Mouse (Mus musculus): ENCODE data around the gene Nupr1. TPM values are rescaled to one million over a fixed set of nuclear protein-coding genes. Genes with fewer than 3 reads are reported as not detected.

Nupr1 gene
- polyA plus RNA-seq, 1 experiment from 2014 or later, result 3.1 TPM

- no peak overlapping the region for H3K27ac ChIP-seq (ENCODE audit: poor library complexity, severe bottlenecking)
- no peak overlapping the region for H3K4me2 ChIP-seq
- no peak for ATAC-seq (ENCODE audit: insufficient number of reproducible peaks, low FRiP score)
- no peak overlapping the region for H3K9ac ChIP-seq
- no peaks in the 10 kb centered on the region for H3K36me3 ChIP-seq
- WGBS, result 54% methylated on average over 6 of the region's 6 CpGs
- no peaks in the 10 kb centered on the region for H3K4me1 ChIP-seq (replicated peaks)
- H3K27me3 ChIP-seq (replicated peaks), result peaks cover 33% of the 10 kb centered on the region
- no peaks in the 10 kb centered on the region for H3K9me3 ChIP-seq (replicated peaks)
- H3K4me3 ChIP-seq, result no peak overlapping the region
Measured at GRCm38 (mm10) chr7:126596414-126596813, 34.2 kb downstream of the Nupr1 start.

- no peaks in the 10 kb centered on the region for H3K9me3 ChIP-seq (replicated peaks)
- no peaks in the 10 kb centered on the region for H3K36me3 ChIP-seq
- no peak overlapping the region for H3K27ac ChIP-seq (ENCODE audit: poor library complexity, severe bottlenecking)
- H3K4me2 ChIP-seq, result no peak overlapping the region
- no peaks in the 10 kb centered on the region for H3K4me1 ChIP-seq (replicated peaks)
- no peak overlapping the region for H3K9ac ChIP-seq
- no peak for ATAC-seq (ENCODE audit: insufficient number of reproducible peaks, low FRiP score)
- peaks cover 33% of the 10 kb centered on the region for H3K27me3 ChIP-seq (replicated peaks)
- 71% methylated on average over 5 of the region's 5 CpGs for WGBS
- no peak overlapping the region for H3K4me3 ChIP-seq
Measured at GRCm38 (mm10) chr7:126595890-126596289, 34.8 kb downstream of the Nupr1 start.

GRCm38 (mm10) chr7:126594862-126595561 lies 35.6 kb downstream of the Nupr1 start, which contains the start of gene Il27:
Gene Il27, minus strand, starts transcription at chr7:126594941.
- 71% methylated on average over 11 of the region's 11 CpGs for WGBS
- no peak for ATAC-seq (ENCODE audit: insufficient number of reproducible peaks, low FRiP score)

GRCm38 (mm10) chr7:126587779-126588178 lies 42.9 kb downstream of the Nupr1 start:
- no peaks in the 10 kb centered on the region for H3K9me3 ChIP-seq (replicated peaks)
- H3K4me1 ChIP-seq (replicated peaks), result peaks cover 6% of the 10 kb centered on the region; the same call in 1 of the 2 replicates
- H3K36me3 ChIP-seq, result no peaks in the 10 kb centered on the region
- WGBS, result 5% methylated on average over 16 of the region's 16 CpGs
- ATAC-seq (ENCODE audit: insufficient number of reproducible peaks, low FRiP score), result 0 out of 2 replicates have a peak, but pooled peaks have one; percentile 33
- peak overlapping the region; percentile 54 for H3K4me2 ChIP-seq
- H3K27me3 ChIP-seq (replicated peaks), result peaks cover 31% of the 10 kb centered on the region
- H3K27ac ChIP-seq (ENCODE audit: poor library complexity, severe bottlenecking), result no peak overlapping the region
- H3K4me3 ChIP-seq, result peak overlapping the region; percentile 13; the same call in 1 of the 2 replicates
- H3K9ac ChIP-seq, result peak overlapping the region; percentile 28; the same call in 1 of the 2 replicates

More at GRCm38 (mm10) chr7:126594862-126595561, 35.6 kb downstream of the Nupr1 start, which contains the start of gene Il27:
- Histone ChIP-seq H3K9ac (no peak within 1 kb of the TSS), H3K9me3 (replicated peaks) (no peaks in the 10 kb centered on the region), H3K4me2 (no peak within 1 kb of the TSS), H3K27ac (ENCODE audit: poor library complexity, severe bottlenecking) (no peak within 1 kb of the TSS), H3K4me3 (no peak within 1 kb of the TSS), H3K36me3 (no peaks in the 10 kb centered on the region), H3K27me3 (replicated peaks) (peaks cover 33% of the 10 kb centered on the region), H3K4me1 (replicated peaks) (no peaks in the 10 kb centered on the region)

- H3K9ac ChIP-seq, result peak overlapping the region; percentile 16; the same call in 1 of the 2 replicates
- no peak overlapping the region for H3K4me3 ChIP-seq
- peaks cover 22% of the 10 kb centered on the region for H3K27me3 ChIP-seq (replicated peaks)
- WGBS, result 57% methylated on average over 8 of the region's 8 CpGs
- H3K9me3 ChIP-seq (replicated peaks), result no peaks in the 10 kb centered on the region
- peaks cover 8% of the 10 kb centered on the region for H3K4me1 ChIP-seq (replicated peaks)
- H3K36me3 ChIP-seq, result no peaks in the 10 kb centered on the region
- no peak overlapping the region for H3K27ac ChIP-seq (ENCODE audit: poor library complexity, severe bottlenecking)
- no peak for ATAC-seq (ENCODE audit: insufficient number of reproducible peaks, low FRiP score)
- H3K4me2 ChIP-seq, result no peak overlapping the region
Measured at GRCm38 (mm10) chr7:126586839-126587238, 43.8 kb downstream of the Nupr1 start.

DNA sequence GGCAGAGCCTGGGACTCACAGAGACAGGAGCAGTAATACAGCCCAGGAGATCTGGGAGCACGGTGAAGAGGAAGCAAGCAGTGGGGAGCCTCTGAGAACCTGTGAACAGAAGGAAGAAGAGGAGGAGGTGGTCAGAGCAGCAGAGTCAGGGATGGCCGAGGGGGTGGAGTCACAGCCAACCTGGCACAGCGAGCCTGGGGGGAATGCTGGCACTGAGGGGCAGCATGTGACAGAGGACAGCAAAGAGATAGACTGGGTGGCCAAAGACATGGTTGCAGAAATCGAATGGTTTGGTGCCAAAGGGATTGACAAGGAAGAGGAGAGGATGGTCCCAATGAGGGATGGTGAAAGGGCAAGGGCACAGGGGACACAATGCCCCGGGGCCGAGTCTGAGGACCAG lies 44.9 kb downstream of the Nupr1 start, which contains the start of gene Cln3:
Cln3 (minus strand) TSS at position 101 of the 400 bp plus-strand sequence.
- Histone ChIP-seq H3K4me1 (replicated peaks) (peaks cover 10% of the 10 kb centered on the region), H3K9ac (0 out of 2 replicates have a peak within 1 kb of the TSS, but pooled peaks have one; percentile 16), H3K9me3 (replicated peaks) (no peaks in the 10 kb centered on the region), H3K4me2 (no peak within 1 kb of the TSS), H3K36me3 (no peaks in the 10 kb centered on the region), H3K4me3 (no peak within 1 kb of the TSS), H3K27me3 (replicated peaks) (peaks cover 19% of the 10 kb centered on the region), H3K27ac (ENCODE audit: poor library complexity, severe bottlenecking) (no peak within 1 kb of the TSS)
- ATAC-seq (ENCODE audit: insufficient number of reproducible peaks, low FRiP score), result no peak
- 66% methylated on average over 6 of the region's 6 CpGs for WGBS

DNA sequence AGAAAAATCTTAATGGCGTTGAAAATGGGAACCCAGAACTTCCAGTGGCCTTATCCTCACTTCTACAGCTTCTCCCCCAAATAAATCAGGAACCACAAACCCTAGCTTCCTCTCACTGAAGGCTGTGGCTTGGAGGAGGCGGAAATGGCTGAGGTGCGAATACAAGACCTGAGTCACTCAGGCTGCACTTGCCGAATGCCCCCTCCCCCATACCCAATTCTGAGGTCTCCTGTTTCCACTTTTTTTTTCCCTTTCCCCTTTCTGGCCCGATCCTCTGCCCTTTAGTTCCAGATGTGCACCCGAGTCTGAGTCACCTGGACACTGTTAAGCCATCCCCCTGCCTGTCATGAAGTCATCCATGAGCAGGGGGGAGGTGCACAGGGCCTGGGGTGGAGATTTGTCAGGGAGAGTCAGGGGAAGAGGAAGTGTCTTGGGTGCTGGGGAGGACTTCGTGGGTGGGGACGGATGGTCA lies 46.1 kb downstream of the Nupr1 start, which contains the start of gene Apobr:
Apobr (plus strand) TSS at position 437 of the 472 bp plus-strand sequence.
- 63% methylated on average over 8 of the region's 8 CpGs for WGBS
- no peak for ATAC-seq (ENCODE audit: insufficient number of reproducible peaks, low FRiP score)
- peaks cover 19% of the 10 kb centered on the region for H3K27me3 ChIP-seq (replicated peaks)

GRCm38 (mm10) chr7:126583761-126584160 lies 46.9 kb downstream of the Nupr1 start:
- Histone ChIP-seq H3K27ac (ENCODE audit: poor library complexity, severe bottlenecking) (0 out of 2 replicates have a peak overlapping the region, but pooled peaks have one; percentile 43), H3K9ac (no peak overlapping the region), H3K36me3 (0 out of 2 replicates have a peak, but pooled peaks cover under 1% of the 10 kb centered on the region), H3K27me3 (replicated peaks) (peaks cover 19% of the 10 kb centered on the region), H3K4me1 (replicated peaks) (peaks cover 10% of the 10 kb centered on the region), H3K9me3 (replicated peaks) (no peaks in the 10 kb centered on the region), H3K4me3 (peak overlapping the region; percentile 59), H3K4me2 (peak overlapping the region; percentile 87)
- WGBS, result 50% methylated on average over 6 of the region's 6 CpGs
- no peak for ATAC-seq (ENCODE audit: insufficient number of reproducible peaks, low FRiP score)

More for the DNA sequence above, 46.1 kb downstream of the Nupr1 start, which contains the start of gene Apobr:
- no peak within 1 kb of the TSS for H3K27ac ChIP-seq (ENCODE audit: poor library complexity, severe bottlenecking)
- H3K4me1 ChIP-seq (replicated peaks), result peaks cover 10% of the 10 kb centered on the region
- no peaks in the 10 kb centered on the region for H3K36me3 ChIP-seq
- H3K9ac ChIP-seq, result no peak within 1 kb of the TSS
- 0 out of 2 replicates have a peak within 1 kb of the TSS, but pooled peaks have one; percentile 59 for H3K4me3 ChIP-seq
- peak within 1 kb of the TSS; percentile 87 for H3K4me2 ChIP-seq
- H3K9me3 ChIP-seq (replicated peaks), result no peaks in the 10 kb centered on the region

DNA sequence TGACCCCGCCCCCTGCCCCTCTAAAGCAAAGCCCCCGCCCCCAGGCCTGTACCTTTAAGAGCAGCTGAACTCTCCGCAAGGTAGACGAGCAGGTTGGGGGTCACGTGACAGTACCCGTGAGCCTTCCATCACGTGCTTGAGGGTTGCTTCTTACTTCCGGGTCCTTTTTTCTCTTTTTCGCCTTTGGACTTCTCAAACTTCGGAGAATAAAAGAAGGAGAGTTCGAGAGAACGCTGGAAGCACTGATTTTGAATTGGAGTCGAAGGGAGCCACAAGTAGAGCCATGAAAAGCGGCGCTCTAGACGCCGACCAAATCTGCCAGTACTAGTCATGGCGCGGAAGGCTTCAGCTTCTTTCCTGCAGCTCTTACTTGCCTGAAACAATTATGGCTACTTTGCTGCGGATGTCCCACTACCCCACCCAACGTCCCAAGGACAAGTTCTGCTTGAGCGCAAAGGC lies 47.4 kb downstream of the Nupr1 start:
- peaks cover 19% of the 10 kb centered on the region for H3K27me3 ChIP-seq (replicated peaks)
- 1% methylated on average over 22 of the region's 22 CpGs for WGBS
- peak overlapping the region; percentile 43; the same call in 1 of the 2 replicates for H3K27ac ChIP-seq (ENCODE audit: poor library complexity, severe bottlenecking)
- peaks cover 10% of the 10 kb centered on the region for H3K4me1 ChIP-seq (replicated peaks)
- H3K9me3 ChIP-seq (replicated peaks), result no peaks in the 10 kb centered on the region
- peak overlapping the region; percentile 68 for H3K9ac ChIP-seq
- H3K4me2 ChIP-seq, result peak overlapping the region; percentile 87
- peak overlapping the region; percentile 59 for H3K4me3 ChIP-seq
- peaks cover 5% of the 10 kb centered on the region for H3K36me3 ChIP-seq
- peak; percentile 91 for ATAC-seq (ENCODE audit: insufficient number of reproducible peaks, low FRiP score)

DNA sequence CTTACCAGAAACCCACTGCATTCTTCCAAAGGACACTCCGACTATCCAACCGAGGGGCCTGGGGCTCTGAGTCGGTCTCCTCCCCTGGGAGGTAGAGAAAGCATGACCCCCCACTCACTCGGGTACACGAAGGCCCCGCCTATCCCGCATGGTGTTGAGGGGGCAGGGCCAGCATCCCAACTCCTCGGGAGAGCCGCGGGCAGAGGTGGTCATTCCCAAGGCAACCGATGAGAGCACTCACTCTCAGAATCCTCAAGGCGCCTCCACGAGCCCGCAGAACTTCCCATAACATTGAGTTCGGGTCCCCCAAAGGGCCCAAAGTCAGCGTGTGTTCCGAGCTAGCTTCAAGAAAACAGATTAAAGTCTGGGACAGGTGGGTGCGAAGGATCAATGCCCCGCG lies 47.9 kb downstream of the Nupr1 start:
- 1% methylated on average over 20 of the region's 20 CpGs for WGBS
- Histone ChIP-seq H3K27me3 (replicated peaks) (peaks cover 19% of the 10 kb centered on the region), H3K36me3 (peaks cover 7% of the 10 kb centered on the region), H3K4me1 (replicated peaks) (peaks cover 10% of the 10 kb centered on the region; the same call in 1 of the 2 replicates), H3K9me3 (replicated peaks) (no peaks in the 10 kb centered on the region), H3K27ac (ENCODE audit: poor library complexity, severe bottlenecking) (no peak overlapping the region), H3K4me3 (peak overlapping the region; percentile 59), H3K4me2 (peak overlapping the region; percentile 87), H3K9ac (peak overlapping the region; percentile 68)
- ATAC-seq (ENCODE audit: insufficient number of reproducible peaks, low FRiP score), result peak; percentile 68

DNA sequence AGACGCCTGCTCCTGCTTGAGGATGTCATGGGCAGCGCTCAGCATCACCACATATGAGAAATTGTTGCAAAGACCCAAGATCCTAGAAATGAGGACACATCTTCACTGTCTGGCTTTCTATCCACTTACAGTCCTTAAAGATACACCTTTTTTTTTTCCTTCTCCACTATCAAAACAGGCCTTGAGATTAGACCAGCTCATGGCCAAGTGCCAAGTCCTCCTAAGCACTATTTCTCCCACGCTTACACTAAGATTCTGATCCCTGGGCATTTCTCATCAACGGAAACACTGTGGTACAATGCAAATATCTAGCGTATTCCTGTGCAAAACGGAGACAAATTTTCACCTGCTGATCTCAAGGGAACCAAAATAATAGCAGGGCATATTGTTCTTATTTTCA lies 49.0 kb downstream of the Nupr1 start:
- no peak overlapping the region for H3K27ac ChIP-seq (ENCODE audit: poor library complexity, severe bottlenecking)
- WGBS, result 67% methylated on average over 6 of the region's 6 CpGs
- H3K4me2 ChIP-seq, result no peak overlapping the region
- peaks cover 17% of the 10 kb centered on the region for H3K27me3 ChIP-seq (replicated peaks)
- peaks cover 5% of the 10 kb centered on the region; the same call in 1 of the 2 replicates for H3K4me1 ChIP-seq (replicated peaks)
- H3K36me3 ChIP-seq, result peaks cover 16% of the 10 kb centered on the region
- no peak for ATAC-seq (ENCODE audit: insufficient number of reproducible peaks, low FRiP score)
- H3K9me3 ChIP-seq (replicated peaks), result no peaks in the 10 kb centered on the region
- H3K4me3 ChIP-seq, result no peak overlapping the region
- H3K9ac ChIP-seq, result no peak overlapping the region
